Mouse (Mus musculus): ENCODE measurements around the gene Ggact. TPM values are rescaled to one million over a fixed set of nuclear protein-coding genes. Genes with fewer than 3 reads are reported as not detected.

The Ggact gene
- polyA plus RNA-seq, 1 experiment from 2014 or later, result 18.6 TPM

- no peaks in the 10 kb centered on the region for H3K4me1 ChIP-seq (ENCODE audit: control insufficient read depth, low read depth, low read length)
- WGBS (ENCODE audit: insufficient replicate concordance), result 75% methylated on average over 3 of the region's 3 CpGs
- no peaks in the 10 kb centered on the region for H3K36me3 ChIP-seq (ENCODE audit: control insufficient read depth, insufficient read depth)
- H3K9me3 ChIP-seq (replicated peaks; ENCODE audit: control insufficient read depth, low read length), result no peaks in the 10 kb centered on the region
- H3K27me3 ChIP-seq (ENCODE audit: control insufficient read depth, insufficient read depth, low read depth, low read length), result no peaks in the 10 kb centered on the region
- ATAC-seq (ENCODE audit: low read depth), result no peak
- H3K4me2 ChIP-seq (ENCODE audit: low read depth, low read length), result no peak overlapping the region
- no peak overlapping the region for H3K9ac ChIP-seq (ENCODE audit: low read depth, low read length)
- no peak overlapping the region for H3K27ac ChIP-seq (ENCODE audit: low read length)
- H3K4me3 ChIP-seq (ENCODE audit: low read depth, low read length), result no peak overlapping the region
These were observed 35.8 kb downstream of the Ggact start for GRCm38 (mm10) chr14:122877787-122878186.

- no peaks in the 10 kb centered on the region for H3K4me1 ChIP-seq (ENCODE audit: control insufficient read depth, low read depth, low read length)
- no peaks in the 10 kb centered on the region for H3K36me3 ChIP-seq (ENCODE audit: control insufficient read depth, insufficient read depth)
- no peak overlapping the region for H3K27ac ChIP-seq (ENCODE audit: low read length)
- H3K27me3 ChIP-seq (ENCODE audit: control insufficient read depth, insufficient read depth, low read depth, low read length), result no peaks in the 10 kb centered on the region
- no peak for ATAC-seq (ENCODE audit: low read depth)
- no peak overlapping the region for H3K4me3 ChIP-seq (ENCODE audit: low read depth, low read length)
- no peak overlapping the region for H3K4me2 ChIP-seq (ENCODE audit: low read depth, low read length)
- H3K9me3 ChIP-seq (replicated peaks; ENCODE audit: control insufficient read depth, low read length), result no peaks in the 10 kb centered on the region
- WGBS (ENCODE audit: insufficient replicate concordance), result 51% methylated on average over 7 of the region's 7 CpGs
- H3K9ac ChIP-seq (ENCODE audit: low read depth, low read length), result no peak overlapping the region
These were observed 36.8 kb downstream of the Ggact start for GRCm38 (mm10) chr14:122876723-122877122.

GRCm38 (mm10) chr14:122876163-122876562 is 37.4 kb downstream of the Ggact start:
- H3K4me1 ChIP-seq (ENCODE audit: control insufficient read depth, low read depth, low read length), result no peaks in the 10 kb centered on the region
- H3K4me2 ChIP-seq (ENCODE audit: low read depth, low read length), result no peak overlapping the region
- WGBS (ENCODE audit: insufficient replicate concordance), result 6% methylated on average over 6 of the region's 6 CpGs
- no peaks in the 10 kb centered on the region for H3K9me3 ChIP-seq (replicated peaks; ENCODE audit: control insufficient read depth, low read length)
- H3K36me3 ChIP-seq (ENCODE audit: control insufficient read depth, insufficient read depth), result no peaks in the 10 kb centered on the region
- ATAC-seq (ENCODE audit: low read depth), result peak; percentile 64; the same call in 1 of the 2 replicates
- H3K27me3 ChIP-seq (ENCODE audit: control insufficient read depth, insufficient read depth, low read depth, low read length), result no peaks in the 10 kb centered on the region
- H3K27ac ChIP-seq (ENCODE audit: low read length), result no peak overlapping the region
- no peak overlapping the region for H3K4me3 ChIP-seq (ENCODE audit: low read depth, low read length)
- no peak overlapping the region for H3K9ac ChIP-seq (ENCODE audit: low read depth, low read length)

- no peaks in the 10 kb centered on the region for H3K36me3 ChIP-seq (ENCODE audit: control insufficient read depth, insufficient read depth)
- 65% methylated on average over 6 of the region's 6 CpGs for WGBS (ENCODE audit: insufficient replicate concordance)
- no peaks in the 10 kb centered on the region for H3K27me3 ChIP-seq (ENCODE audit: control insufficient read depth, insufficient read depth, low read depth, low read length)
- no peak overlapping the region for H3K27ac ChIP-seq (ENCODE audit: low read length)
- no peak overlapping the region for H3K4me3 ChIP-seq (ENCODE audit: low read depth, low read length)
- ATAC-seq (ENCODE audit: low read depth), result no peak
- H3K9ac ChIP-seq (ENCODE audit: low read depth, low read length), result no peak overlapping the region
- no peak overlapping the region for H3K4me2 ChIP-seq (ENCODE audit: low read depth, low read length)
- H3K9me3 ChIP-seq (replicated peaks; ENCODE audit: control insufficient read depth, low read length), result no peaks in the 10 kb centered on the region
- no peaks in the 10 kb centered on the region for H3K4me1 ChIP-seq (ENCODE audit: control insufficient read depth, low read depth, low read length)
These were observed 37.9 kb downstream of the Ggact start for GRCm38 (mm10) chr14:122875636-122876035.

GRCm38 (mm10) chr14:122875056-122875455 is 38.5 kb downstream of the Ggact start:
- Histone ChIP-seq H3K4me2 (ENCODE audit: low read depth, low read length) (no peak overlapping the region), H3K9ac (ENCODE audit: low read depth, low read length) (no peak overlapping the region), H3K36me3 (ENCODE audit: control insufficient read depth, insufficient read depth) (no peaks in the 10 kb centered on the region), H3K27me3 (ENCODE audit: control insufficient read depth, insufficient read depth, low read depth, low read length) (no peaks in the 10 kb centered on the region), H3K4me1 (ENCODE audit: control insufficient read depth, low read depth, low read length) (no peaks in the 10 kb centered on the region), H3K4me3 (ENCODE audit: low read depth, low read length) (no peak overlapping the region), H3K27ac (ENCODE audit: low read length) (no peak overlapping the region), H3K9me3 (replicated peaks; ENCODE audit: control insufficient read depth, low read length) (no peaks in the 10 kb centered on the region)
- ATAC-seq (ENCODE audit: low read depth), result no peak
- 69% methylated on average over 8 of the region's 8 CpGs for WGBS (ENCODE audit: insufficient replicate concordance)

GRCm38 (mm10) chr14:122872612-122873011 is 40.9 kb downstream of the Ggact start:
- no peaks in the 10 kb centered on the region for H3K4me1 ChIP-seq (ENCODE audit: control insufficient read depth, low read depth, low read length)
- ATAC-seq (ENCODE audit: low read depth), result no peak
- H3K27ac ChIP-seq (ENCODE audit: low read length), result no peak overlapping the region
- no peak overlapping the region for H3K4me2 ChIP-seq (ENCODE audit: low read depth, low read length)
- no peak overlapping the region for H3K9ac ChIP-seq (ENCODE audit: low read depth, low read length)
- H3K9me3 ChIP-seq (replicated peaks; ENCODE audit: control insufficient read depth, low read length), result no peaks in the 10 kb centered on the region
- H3K36me3 ChIP-seq (ENCODE audit: control insufficient read depth, insufficient read depth), result no peaks in the 10 kb centered on the region
- no peak overlapping the region for H3K4me3 ChIP-seq (ENCODE audit: low read depth, low read length)
- WGBS (ENCODE audit: insufficient replicate concordance), result 53% methylated on average over 6 of the region's 6 CpGs
- no peaks in the 10 kb centered on the region for H3K27me3 ChIP-seq (ENCODE audit: control insufficient read depth, insufficient read depth, low read depth, low read length)

GRCm38 (mm10) chr14:122871841-122872580 is 41.5 kb downstream of the Ggact start:
- Histone ChIP-seq H3K27me3 (ENCODE audit: control insufficient read depth, insufficient read depth, low read depth, low read length) (no peaks in the 10 kb centered on the region), H3K9me3 (replicated peaks; ENCODE audit: control insufficient read depth, low read length) (no peaks in the 10 kb centered on the region), H3K4me2 (ENCODE audit: low read depth, low read length) (no peak overlapping the region), H3K4me1 (ENCODE audit: control insufficient read depth, low read depth, low read length) (no peaks in the 10 kb centered on the region), H3K4me3 (ENCODE audit: low read depth, low read length) (no peak overlapping the region), H3K9ac (ENCODE audit: low read depth, low read length) (no peak overlapping the region), H3K36me3 (ENCODE audit: control insufficient read depth, insufficient read depth) (no peaks in the 10 kb centered on the region), H3K27ac (ENCODE audit: low read length) (no peak overlapping the region)
- ATAC-seq (ENCODE audit: low read depth), result no peak
- WGBS (ENCODE audit: insufficient replicate concordance), result 54% methylated on average over 4 of the region's 4 CpGs

- ATAC-seq (ENCODE audit: low read depth), result no peak
- no peaks in the 10 kb centered on the region for H3K9me3 ChIP-seq (replicated peaks; ENCODE audit: control insufficient read depth, low read length)
- H3K9ac ChIP-seq (ENCODE audit: low read depth, low read length), result no peak overlapping the region
- 50% methylated on average over 6 of the region's 6 CpGs for WGBS (ENCODE audit: insufficient replicate concordance)
- no peak overlapping the region for H3K4me2 ChIP-seq (ENCODE audit: low read depth, low read length)
- H3K4me3 ChIP-seq (ENCODE audit: low read depth, low read length), result no peak overlapping the region
- no peak overlapping the region for H3K27ac ChIP-seq (ENCODE audit: low read length)
- no peaks in the 10 kb centered on the region for H3K4me1 ChIP-seq (ENCODE audit: control insufficient read depth, low read depth, low read length)
- H3K27me3 ChIP-seq (ENCODE audit: control insufficient read depth, insufficient read depth, low read depth, low read length), result no peaks in the 10 kb centered on the region
- no peaks in the 10 kb centered on the region for H3K36me3 ChIP-seq (ENCODE audit: control insufficient read depth, insufficient read depth)
These were observed 43.7 kb downstream of the Ggact start for GRCm38 (mm10) chr14:122869831-122870230.

- no peak overlapping the region for H3K9ac ChIP-seq (ENCODE audit: low read depth, low read length)
- H3K4me3 ChIP-seq (ENCODE audit: low read depth, low read length), result no peak overlapping the region
- no peak overlapping the region for H3K4me2 ChIP-seq (ENCODE audit: low read depth, low read length)
- WGBS (ENCODE audit: insufficient replicate concordance), result 63% methylated on average over 4 of the region's 4 CpGs
- H3K4me1 ChIP-seq (ENCODE audit: control insufficient read depth, low read depth, low read length), result no peaks in the 10 kb centered on the region
- H3K27ac ChIP-seq (ENCODE audit: low read length), result no peak overlapping the region
- H3K9me3 ChIP-seq (replicated peaks; ENCODE audit: control insufficient read depth, low read length), result no peaks in the 10 kb centered on the region
- no peak for ATAC-seq (ENCODE audit: low read depth)
- H3K27me3 ChIP-seq (ENCODE audit: control insufficient read depth, insufficient read depth, low read depth, low read length), result no peaks in the 10 kb centered on the region
- no peaks in the 10 kb centered on the region for H3K36me3 ChIP-seq (ENCODE audit: control insufficient read depth, insufficient read depth)
These were observed 45.8 kb downstream of the Ggact start for GRCm38 (mm10) chr14:122867531-122868285.

Data from liver, embryonic 16.5 days (tissue).